Mouse (Mus musculus): ENCODE measurements around the gene Elk3.

Elk3 gene

GRCm38 (mm10) chr10:93291352-93291751 is 19.6 kb downstream of the Elk3 start:
- DNase-seq: no peak

DNA sequence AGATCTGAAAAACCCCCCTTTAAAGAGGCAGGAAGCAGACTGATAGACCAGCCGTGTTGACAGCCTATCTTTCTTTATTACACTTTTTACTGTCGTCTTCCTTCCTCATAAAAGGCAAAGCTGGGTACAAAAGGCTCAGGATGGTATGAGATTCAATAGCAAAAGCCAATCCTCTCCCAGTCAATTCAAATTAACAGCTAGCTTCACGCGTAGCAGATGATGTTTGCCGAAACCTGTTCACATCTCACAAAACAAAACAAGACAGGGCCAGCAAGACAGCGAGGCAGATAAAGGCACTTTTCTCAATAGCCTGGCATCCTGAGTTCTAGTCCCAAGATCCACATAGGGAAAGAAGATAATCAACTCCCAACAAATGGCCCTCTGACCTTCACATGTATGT is 21.5 kb downstream of the Elk3 start:
- DNase-seq: no peak

GRCm38 (mm10) chr10:93288336-93288735 is 22.6 kb downstream of the Elk3 start:
- DNase-seq: peak; percentile 65

GRCm38 (mm10) chr10:93287551-93288145 is 23.3 kb downstream of the Elk3 start:
- DNase-seq: no peak

- DNase-seq: no peak
Measured at GRCm38 (mm10) chr10:93285489-93285888, 25.4 kb downstream of the Elk3 start.

- no peak for DNase-seq
Measured at GRCm38 (mm10) chr10:93283258-93283657, 27.7 kb downstream of the Elk3 start.

DNA sequence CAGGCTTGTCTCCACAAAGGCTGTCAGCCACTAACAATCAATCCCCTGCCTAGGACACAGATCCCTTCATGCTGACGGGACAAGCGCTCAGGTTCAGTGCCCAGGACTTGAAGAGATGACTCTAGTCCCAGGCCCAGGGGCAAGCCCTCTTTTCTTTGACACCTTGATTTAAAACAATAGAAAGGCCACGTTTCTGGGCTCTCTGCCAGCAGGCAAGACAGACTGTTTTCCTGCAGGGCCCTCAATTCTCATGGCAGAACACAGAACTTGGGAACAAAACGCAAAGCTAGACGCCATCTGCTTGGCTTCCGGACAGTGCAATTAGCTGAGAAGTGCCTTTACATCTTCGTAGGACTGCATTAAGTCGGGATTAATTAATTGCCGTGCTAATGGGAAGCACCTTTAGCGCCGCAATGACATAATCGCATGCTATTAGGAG is 28.4 kb downstream of the Elk3 start:
- no peak for DNase-seq

GRCm38 (mm10) chr10:93281092-93281491 is 29.8 kb downstream of the Elk3 start:
- DNase-seq: no peak

DNA sequence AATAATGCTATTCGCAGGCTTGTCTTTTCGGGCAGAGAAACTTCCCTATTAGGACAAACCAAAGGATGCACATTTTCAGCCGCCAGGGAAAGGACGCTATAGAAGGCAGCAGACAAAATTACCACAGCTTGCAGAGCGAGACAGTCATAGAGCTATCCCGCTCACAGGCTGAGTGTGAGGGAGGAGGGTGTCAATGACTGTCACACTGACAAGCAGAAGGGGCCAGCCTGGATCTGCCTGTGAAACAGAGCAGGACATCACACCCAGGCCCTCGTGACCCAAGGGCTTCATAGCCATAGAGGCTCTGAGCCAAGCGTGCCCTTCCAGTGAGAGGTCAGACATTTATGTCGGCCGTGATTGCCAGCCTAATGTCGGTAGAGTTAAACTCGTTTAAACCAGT is 30.3 kb downstream of the Elk3 start:
- DNase-seq: peak; percentile 44

DNA sequence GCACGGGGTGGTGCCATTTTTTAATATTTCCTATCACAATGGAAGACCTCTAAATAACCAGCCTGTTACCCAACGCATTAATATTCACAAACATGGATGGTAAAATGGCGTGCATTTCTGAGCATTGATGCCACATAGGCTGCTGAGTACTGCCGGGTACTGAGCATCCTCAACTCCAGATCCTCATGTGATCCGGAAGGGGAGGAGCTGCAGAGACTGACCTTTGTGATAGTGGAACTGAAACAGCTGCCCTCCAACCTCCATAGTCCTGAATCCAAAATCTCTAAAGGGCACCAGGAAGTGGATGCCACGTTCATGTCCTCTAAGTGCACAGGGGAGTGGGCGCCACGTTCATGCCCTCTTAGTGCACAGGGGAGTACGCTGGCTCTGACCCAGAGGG is 31.9 kb downstream of the Elk3 start:
- DNase-seq: no peak

GRCm38 (mm10) chr10:93278361-93278760 is 32.6 kb downstream of the Elk3 start:
- no peak for DNase-seq

DNA sequence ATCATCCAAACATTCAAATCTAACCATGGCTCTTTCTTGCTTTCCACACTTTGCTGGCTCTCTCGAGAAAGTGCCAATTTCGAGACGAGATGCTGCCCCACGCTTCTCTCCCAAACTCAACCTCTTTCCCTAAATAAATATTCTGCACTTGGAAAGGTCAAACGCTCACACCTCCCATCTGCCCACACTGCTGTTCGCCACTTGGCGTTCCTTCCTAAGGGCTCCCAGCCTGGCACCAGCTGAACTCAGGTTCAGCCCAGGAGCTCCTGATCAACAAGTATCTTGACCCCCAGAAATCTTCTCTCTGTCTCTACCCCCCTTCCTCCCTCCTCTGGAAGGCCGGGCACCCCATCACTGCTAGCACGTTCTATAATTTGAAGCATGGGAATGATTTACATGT is 34.1 kb downstream of the Elk3 start:
- no peak for DNase-seq

GRCm38 (mm10) chr10:93276349-93276763 is 34.6 kb downstream of the Elk3 start:
- DNase-seq: peak; percentile 72

DNA sequence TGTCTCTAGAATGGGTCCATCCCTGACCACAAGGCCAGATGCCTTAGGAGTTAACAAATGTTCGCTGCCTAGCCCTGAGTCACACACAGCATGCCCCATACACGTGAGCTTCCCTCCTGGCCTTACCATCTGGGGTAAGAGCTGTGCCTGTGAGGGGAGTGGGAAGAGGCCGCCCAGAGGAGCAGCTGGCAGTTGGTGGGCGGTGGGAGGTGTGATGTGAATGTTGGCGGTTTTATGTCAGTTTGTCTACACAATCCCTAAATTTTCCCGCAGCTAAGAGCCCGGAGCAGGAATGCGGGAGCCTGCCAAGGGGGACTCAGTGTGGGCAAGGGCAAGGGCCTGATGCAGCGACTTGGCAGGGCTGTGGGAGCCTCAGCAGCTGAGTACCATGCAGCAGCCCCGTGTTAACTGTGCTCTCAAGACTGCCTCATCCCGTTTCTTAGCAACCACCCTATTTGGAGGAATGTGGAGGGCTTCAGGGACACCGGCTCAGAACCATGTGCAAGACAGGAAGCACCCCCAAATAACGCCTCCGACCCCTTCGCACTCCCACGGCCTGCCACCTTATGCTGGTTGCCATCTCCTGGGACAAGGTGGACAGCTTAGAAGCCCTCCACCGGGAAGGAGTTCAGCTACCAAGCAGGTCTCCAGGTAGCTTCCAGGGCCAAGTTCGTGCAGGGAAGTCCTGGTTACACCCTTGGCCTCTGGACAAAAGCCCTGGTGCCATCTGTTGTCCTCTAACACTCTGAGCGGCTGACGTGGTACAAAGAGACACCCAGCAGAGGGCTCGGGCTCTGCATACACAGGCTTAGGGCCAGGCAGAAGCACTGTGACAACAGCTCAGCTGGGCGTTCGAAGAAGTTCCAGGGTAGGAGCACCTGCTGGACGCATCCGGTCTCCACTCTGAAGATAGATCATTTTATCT is 35.5 kb downstream of the Elk3 start:
- DNase-seq: peak; percentile 82

DNA sequence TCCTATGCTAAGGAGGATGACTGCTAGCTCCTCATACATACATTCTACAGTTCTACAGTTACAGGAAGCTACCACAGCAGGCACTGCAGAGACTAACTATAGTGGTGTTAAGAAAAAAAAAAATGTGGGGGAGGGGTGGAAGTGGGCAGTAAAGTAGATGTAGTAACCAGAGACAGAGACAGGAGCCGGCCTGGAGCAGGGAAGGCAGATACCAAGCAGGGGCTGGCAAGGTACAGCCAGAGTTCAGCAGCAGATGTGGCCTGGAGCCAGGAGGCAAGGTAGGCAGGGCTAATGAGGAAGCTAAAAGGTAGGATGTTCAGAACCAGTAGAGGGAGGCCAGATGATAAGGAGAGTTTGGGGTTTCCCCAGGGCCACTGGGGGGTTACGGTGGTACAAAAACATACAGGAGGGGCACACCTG is 36.6 kb downstream of the Elk3 start:
- DNase-seq: no peak

- no peak for DNase-seq
Measured at GRCm38 (mm10) chr10:93272986-93273982, 37.7 kb downstream of the Elk3 start.

DNA sequence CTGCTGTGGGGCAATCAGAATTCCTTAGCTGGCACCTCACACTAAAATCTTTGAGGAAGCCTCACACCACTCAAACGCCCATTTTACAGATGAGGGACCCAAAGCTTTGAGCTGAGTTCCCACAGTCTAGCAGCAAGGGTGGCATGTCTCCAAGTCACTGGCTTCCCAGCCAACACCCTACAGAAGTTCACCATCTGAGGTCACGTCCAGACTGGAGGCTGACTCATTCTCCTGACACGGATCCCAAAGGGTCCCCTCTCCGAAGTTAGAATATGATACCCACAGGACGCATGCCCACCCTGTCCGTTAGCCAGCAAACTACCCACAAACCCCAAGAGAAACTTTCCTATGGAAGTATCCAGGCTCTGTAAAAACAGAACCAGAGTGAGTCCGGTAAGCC is 39.1 kb downstream of the Elk3 start:
- no peak for DNase-seq

DNA sequence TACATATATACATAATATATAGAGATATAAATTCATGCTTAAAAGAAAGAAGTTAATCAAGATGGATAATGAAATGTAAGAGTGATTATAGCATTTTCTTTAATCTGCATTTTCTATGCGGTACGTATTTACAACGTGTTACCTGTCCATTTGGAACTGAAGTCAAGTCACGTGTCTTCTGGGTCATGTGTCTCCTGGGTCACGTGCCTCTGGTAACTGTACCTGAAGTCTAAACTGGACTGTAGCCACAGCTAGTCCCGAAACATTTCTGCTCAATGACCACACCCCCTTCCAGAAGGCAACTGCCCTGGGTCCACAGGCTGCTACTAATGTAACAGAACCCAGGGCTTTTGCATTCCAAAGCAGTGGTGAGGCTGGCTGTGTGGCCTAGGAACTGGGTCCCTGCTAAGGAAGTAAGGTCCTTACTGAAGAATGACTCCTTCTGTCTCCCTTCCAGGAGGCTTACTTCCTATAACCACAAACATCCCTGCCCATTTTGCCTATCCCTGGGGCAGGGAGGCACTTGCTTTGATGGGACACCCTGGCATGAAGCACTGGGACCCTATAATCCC is 40.0 kb downstream of the Elk3 start:
- no peak for DNase-seq

GRCm38 (mm10) chr10:93269744-93270143 is 41.2 kb downstream of the Elk3 start:
- DNase-seq: no peak

DNA sequence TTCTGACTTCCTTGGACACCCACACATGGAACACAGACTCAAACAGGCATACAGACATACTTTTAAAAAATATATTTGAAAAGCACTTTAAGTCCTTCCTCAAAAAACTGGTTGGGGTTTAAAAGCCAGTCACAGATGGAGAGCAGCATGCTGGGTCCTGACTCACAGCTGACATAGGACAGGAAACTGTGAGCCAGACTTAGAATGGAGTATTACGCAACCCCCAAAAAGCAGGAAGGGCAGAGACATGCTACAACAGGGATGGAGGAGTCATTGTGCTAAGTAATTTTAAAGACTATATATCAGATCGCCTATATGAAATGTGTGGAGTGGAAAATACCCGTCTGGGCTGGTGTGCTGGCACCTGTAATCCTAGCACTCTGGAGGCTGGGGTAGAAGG is 42.6 kb downstream of the Elk3 start:
- DNase-seq: no peak

GRCm38 (mm10) chr10:93267509-93267908 is 43.4 kb downstream of the Elk3 start:
- DNase-seq: no peak

- DNase-seq: no peak
Measured at GRCm38 (mm10) chr10:93266521-93266920, 44.4 kb downstream of the Elk3 start.

DNA sequence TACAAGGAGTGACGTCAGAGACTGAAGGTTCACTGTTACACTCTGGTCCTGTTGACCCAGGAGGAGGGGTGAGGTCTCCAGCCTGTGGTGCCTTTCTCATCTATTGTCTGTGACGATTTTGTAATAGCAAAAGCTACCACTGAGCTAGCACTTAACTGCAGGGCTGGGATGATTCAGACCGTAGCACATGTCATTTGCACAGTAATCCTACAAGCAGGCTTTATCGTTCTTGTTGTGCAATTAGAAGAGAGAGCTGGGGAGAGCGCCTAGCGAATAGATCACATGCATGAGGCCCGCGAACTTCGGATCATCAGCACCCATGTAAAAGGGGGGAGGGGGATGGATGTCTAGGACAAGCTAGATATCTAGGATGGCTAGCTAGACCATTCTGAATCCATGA is 45.1 kb downstream of the Elk3 start:
- no peak for DNase-seq

Data from right cerebral cortex, postnatal 14 days (tissue).